ENCODE assay signal across 11 mouse cellular contexts in the genomic region with DNA sequence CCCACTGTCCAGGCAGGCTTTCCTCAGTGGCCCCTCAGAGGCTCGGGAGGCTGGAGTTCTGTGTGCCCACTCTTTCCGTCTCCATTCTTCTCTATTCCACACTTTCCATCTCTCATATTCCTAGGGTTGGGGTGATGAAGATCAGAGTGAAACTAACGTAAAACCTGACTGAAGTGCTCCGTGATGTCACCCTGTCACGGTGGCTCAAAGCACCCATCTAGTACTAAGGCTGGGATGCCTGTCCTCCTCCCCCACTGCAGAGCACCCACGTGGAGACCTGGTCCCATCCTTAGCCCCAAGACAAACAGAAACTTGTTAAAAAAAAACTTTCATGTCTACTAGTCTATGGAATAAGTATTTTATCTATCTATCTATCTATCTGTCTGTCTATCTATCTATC. TPM values are rescaled to one million over a fixed set of nuclear protein-coding genes. Genes with fewer than 3 reads are reported as not detected.
DNase-seq lines count a peak whose midpoint lies in the region; ATAC-seq lines count a peak whose summit lies in the region.
"Had no signal": no experiment of that assay in that cellular context is flagged by ENCODE, and none has a peak within 500 bp of the region (broad histone marks: within the 10 kb centered on the region; RNA-seq: fewer than 3 reads in every experiment).

No protein-coding gene starts in this region.

- H3K9me3 ChIP-seq in limb, embryonic 13.5 days, result no peaks in the 10 kb centered on the region
- no peaks in the 10 kb centered on the region for H3K9me3 ChIP-seq in limb, embryonic 10.5 days (replicated peaks)
- no peaks in the 10 kb centered on the region for H3K9me3 ChIP-seq in embryonic facial prominence, embryonic 12.5 days

- no peak for ATAC-seq in limb, embryonic 13.5 days (ENCODE audit: low FRiP score, low read depth)
- ATAC-seq in embryonic facial prominence, embryonic 12.5 days (ENCODE audit: insufficient number of reproducible peaks, insufficient read depth, low FRiP score, low TSS enrichment), result no peak
- ATAC-seq: forebrain, postnatal 0 days had no signal

- no peak overlapping the region for H3K9ac ChIP-seq in limb, embryonic 13.5 days
- H3K9ac ChIP-seq in embryonic facial prominence, embryonic 12.5 days, result no peak overlapping the region
- H3K9ac ChIP-seq: forebrain, postnatal 0 days had no signal

- H3K36me3 ChIP-seq in limb, embryonic 13.5 days, result no peaks in the 10 kb centered on the region
- H3K36me3 ChIP-seq in limb, embryonic 10.5 days, result 0 out of 2 replicates have a peak, but pooled peaks cover 2% of the 10 kb centered on the region
- H3K36me3 ChIP-seq in embryonic facial prominence, embryonic 12.5 days, result no peaks in the 10 kb centered on the region
- H3K36me3 ChIP-seq in macrophage (ENCODE audit: inconsistent target), result no peaks in the 10 kb centered on the region

- no peaks in the 10 kb centered on the region for H3K79me2 ChIP-seq in macrophage (ENCODE audit: inconsistent target)

- H3K4me3 ChIP-seq in limb, embryonic 13.5 days, result no peak overlapping the region
- no peak overlapping the region for H3K4me3 ChIP-seq in limb, embryonic 10.5 days
- H3K4me3 ChIP-seq in embryonic facial prominence, embryonic 12.5 days, result no peak overlapping the region
- H3K4me3 ChIP-seq in macrophage (ENCODE audit: inconsistent target), result no peak overlapping the region

- intact Hi-C loops in heart, postnatal 25 days (cut with DNase I), result loop anchor here (1.0 kb wide), 1 partner anchor 21 kb away; no protein-coding TSS in a partner anchor
- intact Hi-C loops in left cerebral cortex, postnatal 10 days (cut with DNase I), result no loop called here
- intact Hi-C loops in left cerebral cortex, postnatal 4 days (cut with DNase I), result no loop called here

- H3K4me1 ChIP-seq in limb, embryonic 13.5 days, result peaks cover 25% of the 10 kb centered on the region; the same call in 1 of the 2 replicates
- peaks cover 40% of the 10 kb centered on the region for H3K4me1 ChIP-seq in limb, embryonic 10.5 days
- H3K4me1 ChIP-seq in embryonic facial prominence, embryonic 12.5 days, result peaks cover 24% of the 10 kb centered on the region

- H3K27me3 ChIP-seq in limb, embryonic 13.5 days, result no peaks in the 10 kb centered on the region
- no peaks in the 10 kb centered on the region for H3K27me3 ChIP-seq in limb, embryonic 10.5 days (ENCODE audit: low read depth, poor library complexity, severe bottlenecking)
- H3K27me3 ChIP-seq in embryonic facial prominence, embryonic 12.5 days, result no peaks in the 10 kb centered on the region

- no peak overlapping the region for H3K4me2 ChIP-seq in limb, embryonic 13.5 days (replicated peaks)
- no peak overlapping the region for H3K4me2 ChIP-seq in embryonic facial prominence, embryonic 12.5 days (replicated peaks)

- WGBS in limb, embryonic 13.5 days, result 87% methylated on average over 6 of the region's 6 CpGs
- 93% methylated on average over 6 of the region's 6 CpGs for WGBS in limb, embryonic 10.5 days
- 89% methylated on average over 6 of the region's 6 CpGs for WGBS in embryonic facial prominence, embryonic 12.5 days
- 40% methylated on average over 6 of the region's 6 CpGs for WGBS in macrophage (ENCODE audit: missing documents)

- peak overlapping the region; percentile 33; the same call in 1 of the 2 replicates for H3K27ac ChIP-seq in limb, embryonic 13.5 days
- H3K27ac ChIP-seq in limb, embryonic 10.5 days, result no peak overlapping the region
- 0 out of 2 replicates have a peak overlapping the region, but pooled peaks have one; percentile 30 for H3K27ac ChIP-seq in embryonic facial prominence, embryonic 12.5 days
- H3K27ac ChIP-seq in macrophage, result peak overlapping the region; percentile 83

- peak; percentile 81 for DNase-seq in heart, adult 11 months
- no peak for DNase-seq in heart, postnatal 25 days (ENCODE audit: low spot score)
- DNase-seq in limb, embryonic 10.5 days (ENCODE audit: low spot score), result no peak
- DNase-seq in left cerebral cortex, postnatal 10 days (ENCODE audit: extremely low spot score in 1 of 2, low spot score in 2 of 2), result no peak
- no peak for DNase-seq in left cerebral cortex, postnatal 4 days
- DNase-seq: forebrain, postnatal 0 days; layer of hippocampus, postnatal 36 days; midbrain, embryonic 14.5 days had no signal

RNA-seq across cellular contexts. Expression of a gene that starts 14.1 kb away (rescaled TPM):
- under 1 TPM; 0.34 to 0.36 TPM for total RNA-seq in heart, postnatal 25 days (2021)
- polyA plus RNA-seq in limb, embryonic 13.5 days (2015; fragmentation: Nextera tagmentation; extraction: Ambion mirVana), result 1.2 and 1.4 TPM in 2 replicates
- 0.35 and 0.79 TPM in 2 replicates for polyA plus RNA-seq in limb, embryonic 10.5 days (2016; fragmentation: Nextera tagmentation; extraction: Ambion mirVana)
- 3.0 and 3.3 TPM in 2 replicates for polyA plus RNA-seq in embryonic facial prominence, embryonic 12.5 days (2016; fragmentation: Nextera tagmentation; extraction: Ambion mirVana)
- total RNA-seq in macrophage (2018; cell fraction: chromatin; rRNA removed), result not detected
- total RNA-seq in macrophage (2018; cell fraction: cytosol; rRNA removed), result under 1 TPM in 1 of 26 experiments, not detected in 25; 0.10 TPM
- not detected for total RNA-seq in macrophage (2018; cell fraction: nucleus; rRNA removed)
- not detected in 3 replicates for polyA plus RNA-seq in macrophage (2018)
- total RNA-seq in left cerebral cortex, postnatal 10 days (2021), result not detected
- under 1 TPM; 0.28 to 0.76 TPM for total RNA-seq in left cerebral cortex, postnatal 4 days (2021)
